Mouse (Mus musculus) neural tube, embryonic 10.5 days (tissue): ENCODE data around the gene Rassf5.

Experiments used
- DNase-seq: peaks from one replicate; pipeline ENCODE4 v3.0.0-alpha.2; 2017; ENCODE audit warnings: low spot score; ENCODE audit errors: extremely low spot score

Rassf5 gene

DNA sequence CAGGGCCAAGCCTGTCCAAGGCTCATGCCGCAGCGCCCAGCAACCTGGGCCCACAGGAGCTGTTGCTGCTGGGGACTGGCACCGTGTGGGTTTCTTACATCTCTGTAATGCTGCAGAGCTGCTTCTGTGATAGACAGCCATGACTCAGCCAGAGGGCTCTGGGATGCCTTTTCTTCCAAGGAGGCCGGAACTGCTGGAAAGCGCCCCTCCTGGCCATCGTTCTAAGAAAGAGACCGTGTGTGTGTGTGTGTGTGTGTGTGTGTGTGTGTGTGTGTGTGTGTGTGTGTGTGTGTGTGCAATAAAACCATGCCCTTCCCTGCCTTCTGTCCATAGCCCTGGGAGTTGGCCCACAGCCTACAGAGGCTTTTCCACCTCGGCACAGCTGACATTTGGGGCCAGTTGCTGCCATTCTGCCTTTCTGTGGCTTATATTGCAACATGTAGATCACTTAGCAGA, 35.1 kb downstream of the Rassf5 start:
- DNase-seq: no peak

DNA sequence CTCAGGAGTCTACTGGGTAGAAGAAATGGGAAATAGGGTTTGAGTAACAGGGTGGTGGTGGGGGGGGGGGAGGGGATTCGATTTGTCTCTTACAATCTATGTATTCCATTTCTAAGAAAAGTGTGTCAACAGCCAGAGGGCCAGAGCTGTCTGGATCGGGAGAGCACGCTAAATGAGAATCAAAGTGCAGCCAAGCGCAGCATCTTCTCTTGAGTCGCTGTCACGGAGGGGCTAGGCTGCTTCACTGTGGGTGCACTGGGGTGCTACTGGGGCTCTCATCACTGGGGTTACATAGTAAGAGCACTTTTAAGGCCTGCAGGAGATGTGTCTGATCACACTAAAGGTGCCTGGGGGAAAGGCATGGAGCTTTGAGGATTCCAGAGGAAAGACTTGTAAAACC, 36.3 kb downstream of the Rassf5 start:
- DNase-seq: no peak

GRCm38 (mm10) chr1:131208081-131208480, 37.0 kb downstream of the Rassf5 start:
- DNase-seq: no peak

GRCm38 (mm10) chr1:131207531-131207930, 37.5 kb downstream of the Rassf5 start:
- peak; percentile 57 for DNase-seq

DNA sequence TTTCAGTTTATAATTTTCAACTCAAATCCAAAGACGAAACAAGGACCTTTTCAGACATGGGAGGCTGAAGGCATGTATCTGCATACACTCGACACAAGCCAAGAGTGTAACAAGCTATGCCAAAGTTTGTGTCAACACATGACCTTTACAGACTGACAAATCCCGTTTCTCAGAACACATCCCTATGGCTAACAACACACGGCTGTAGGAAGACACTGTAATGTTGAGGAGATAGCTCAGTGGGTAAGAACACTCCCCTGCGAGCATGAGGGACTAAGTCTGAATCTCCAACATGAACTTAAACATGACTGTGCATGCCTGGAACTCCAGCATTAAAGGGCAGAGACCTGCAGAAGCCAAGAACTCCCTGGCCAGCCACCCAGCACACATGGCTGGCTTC, 38.7 kb downstream of the Rassf5 start:
- no peak for DNase-seq

GRCm38 (mm10) chr1:131204461-131204860, 40.6 kb downstream of the Rassf5 start:
- no peak for DNase-seq

DNA sequence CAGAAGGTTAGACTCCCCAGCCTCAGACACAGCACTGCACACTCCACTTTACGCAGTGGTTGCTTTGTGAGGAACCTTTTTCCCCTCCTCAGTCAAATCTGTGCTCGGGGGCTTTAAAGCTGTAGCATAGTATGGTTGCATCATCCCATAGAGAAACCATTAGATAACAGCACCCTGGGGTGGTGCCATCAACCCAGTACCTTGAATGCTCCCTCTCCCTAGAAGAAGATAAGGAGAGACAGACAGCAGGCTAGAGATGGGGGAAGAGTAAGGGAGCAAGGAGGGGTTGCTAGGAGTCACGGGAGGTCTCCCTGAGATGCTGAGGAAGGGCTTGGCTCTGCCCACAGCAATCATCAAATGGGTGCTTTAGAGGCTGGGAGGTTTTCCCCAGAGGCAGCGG, 43.7 kb downstream of the Rassf5 start:
- no peak for DNase-seq

- no peak for DNase-seq
These were observed 44.5 kb downstream of the Rassf5 start for GRCm38 (mm10) chr1:131200588-131200987.

GRCm38 (mm10) chr1:131199976-131200375, 45.1 kb downstream of the Rassf5 start:
- no peak for DNase-seq

GRCm38 (mm10) chr1:131199118-131199821, 45.8 kb downstream of the Rassf5 start:
- DNase-seq: no peak

DNA sequence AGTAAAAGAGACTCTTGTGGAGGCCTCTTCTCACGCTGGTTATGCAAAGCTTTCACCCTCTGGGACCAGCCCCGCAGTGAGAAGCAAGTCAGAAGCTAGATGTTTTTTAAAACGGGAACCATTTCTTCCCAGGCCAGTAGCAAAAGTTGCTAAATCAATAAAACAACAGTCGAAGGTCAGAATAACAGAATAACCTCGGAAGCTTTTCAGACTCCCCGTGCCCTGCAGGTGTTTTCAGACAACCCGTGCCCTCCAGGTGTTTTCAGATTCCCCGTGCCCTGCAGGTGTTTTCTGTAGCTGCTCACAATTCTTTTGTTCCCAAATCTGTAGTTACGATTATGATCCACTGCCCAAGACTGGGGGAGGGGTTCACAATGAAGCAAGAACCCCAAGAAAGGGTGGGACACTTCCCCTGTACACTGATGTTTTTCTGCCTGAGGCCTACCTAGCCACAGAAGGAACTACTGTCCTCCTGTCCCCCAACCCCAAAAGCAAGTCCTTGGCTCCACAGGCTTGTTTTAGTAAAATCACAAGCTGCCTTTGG, 46.6 kb downstream of the Rassf5 start:
- no peak for DNase-seq

DNA sequence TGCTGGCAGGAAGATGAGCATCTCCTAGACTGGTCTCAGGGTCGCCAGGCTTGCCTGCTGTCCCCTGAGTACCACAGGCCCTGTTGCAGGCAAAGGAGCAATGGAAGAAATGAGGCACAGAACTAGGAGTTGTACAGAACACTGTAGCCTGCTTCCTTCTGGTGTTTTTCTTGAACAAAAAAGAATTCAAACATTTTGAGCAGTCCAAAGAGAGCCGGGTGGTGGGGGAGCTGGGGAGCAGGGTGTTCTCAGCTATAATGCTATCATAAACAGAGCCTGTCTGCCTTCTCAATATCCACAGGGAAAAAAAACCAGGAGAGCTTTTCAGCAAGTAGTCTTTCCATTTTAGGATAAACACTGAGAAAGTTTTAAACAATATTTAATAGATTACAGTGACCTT, 49.0 kb downstream of the Rassf5 start:
- DNase-seq: no peak

DNA sequence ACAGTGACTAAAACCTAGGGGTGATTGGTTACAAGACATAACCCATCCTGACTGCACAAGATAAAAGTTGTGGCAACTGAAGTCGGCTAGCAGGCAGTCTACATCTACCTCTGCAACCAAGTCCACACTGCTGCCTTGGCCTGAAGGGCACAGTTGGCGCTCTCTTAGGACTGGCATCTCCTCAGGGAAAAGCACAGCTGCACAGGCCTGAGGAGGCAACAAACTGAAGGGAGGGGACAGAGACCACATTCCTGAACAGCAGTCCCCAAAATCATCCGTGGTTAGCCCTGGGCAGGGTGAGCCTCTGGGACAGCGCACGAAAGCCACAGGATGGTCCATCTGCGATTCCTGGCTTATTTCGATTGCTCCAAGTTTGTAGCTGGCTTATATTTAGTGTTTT, 49.4 kb downstream of the Rassf5 start:
- DNase-seq: no peak

- DNase-seq: no peak
These were observed 51.3 kb downstream of the Rassf5 start for GRCm38 (mm10) chr1:131193746-131194145.

- DNase-seq: no peak
These were observed 56.4 kb downstream of the Rassf5 start for GRCm38 (mm10) chr1:131188655-131189054.

- no peak for DNase-seq
These were observed 57.2 kb downstream of the Rassf5 start for GRCm38 (mm10) chr1:131187856-131188255.

- no peak for DNase-seq
These were observed 58.1 kb downstream of the Rassf5 start for GRCm38 (mm10) chr1:131186995-131187394.

- no peak for DNase-seq
These were observed 59.1 kb downstream of the Rassf5 start for GRCm38 (mm10) chr1:131185821-131186506.

DNA sequence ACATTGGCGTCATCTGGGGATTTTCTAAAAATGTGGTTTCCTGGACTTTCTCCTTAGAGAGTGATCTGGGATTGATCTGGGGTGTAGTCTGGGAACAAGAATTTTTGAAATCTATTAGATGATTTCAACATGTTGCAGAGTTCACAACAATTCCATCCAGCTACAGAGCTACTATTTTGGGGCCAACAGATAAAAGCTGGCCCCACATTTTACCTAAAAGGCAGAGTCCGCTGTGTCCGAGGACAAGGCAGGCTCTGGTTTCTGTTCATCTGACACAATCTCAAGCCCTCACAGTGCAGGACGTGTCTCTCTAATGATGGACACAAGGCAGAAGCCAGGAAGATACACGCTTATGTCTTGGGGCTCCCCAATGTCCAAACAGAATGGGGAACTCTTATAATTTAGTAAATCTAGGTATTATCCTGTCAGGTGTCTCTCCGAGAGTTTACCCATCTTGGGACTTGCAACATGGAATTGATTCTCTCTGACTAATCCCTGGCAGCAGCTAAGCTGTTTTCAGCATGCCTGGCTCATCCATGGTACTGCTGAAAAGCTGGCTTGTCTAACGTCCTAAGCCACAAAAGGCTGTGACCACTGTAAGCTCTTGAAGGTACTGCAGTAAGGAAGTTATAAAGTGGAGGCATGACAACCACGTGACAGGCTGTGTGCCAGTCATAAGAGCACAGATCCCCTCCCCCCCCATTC, 60.0 kb downstream of the Rassf5 start:
- no peak for DNase-seq

GRCm38 (mm10) chr1:131184253-131184955, 60.7 kb downstream of the Rassf5 start:
- DNase-seq: no peak

DNA sequence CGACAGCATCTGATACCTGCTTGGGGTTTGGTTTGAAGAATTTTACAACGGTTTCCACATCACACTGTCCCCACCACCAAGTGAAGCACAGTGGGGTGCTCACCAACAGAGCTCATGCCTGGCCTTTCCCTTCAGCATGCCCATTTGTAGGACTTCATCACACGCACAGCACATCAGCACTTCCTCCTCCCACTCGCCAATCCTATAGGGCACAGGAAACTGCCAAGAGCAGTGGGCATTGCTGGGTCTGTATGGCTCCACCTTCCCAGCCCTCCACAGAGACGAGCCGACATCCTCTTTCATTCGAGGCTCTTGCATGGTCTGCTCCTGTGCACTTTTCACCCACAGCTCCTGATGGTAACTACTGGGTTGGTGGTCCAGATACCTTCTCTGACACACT, 61.9 kb downstream of the Rassf5 start:
- no peak for DNase-seq
